Mouse (Mus musculus): ENCODE results near the gene Acap2. TPM values are rescaled to one million over a fixed set of nuclear protein-coding genes. Genes with fewer than 3 reads are reported as not detected.

The Acap2 gene
- total RNA-seq, 2 experiments from 2014 or later: 102 TPM

GRCm38 (mm10) chr16:31170297-31170696 lies 30.7 kb downstream of the Acap2 start:
- no peak for DNase-seq (ENCODE audit: low spot score in 2 of 2)

GRCm38 (mm10) chr16:31169596-31169995 lies 31.4 kb downstream of the Acap2 start:
- no peak for DNase-seq (ENCODE audit: low spot score in 2 of 2)

GRCm38 (mm10) chr16:31167934-31168333 lies 33.1 kb downstream of the Acap2 start:
- DNase-seq (ENCODE audit: low spot score in 2 of 2): no peak

GRCm38 (mm10) chr16:31167017-31167887 lies 33.8 kb downstream of the Acap2 start:
- no peak for DNase-seq (ENCODE audit: low spot score in 2 of 2)

- DNase-seq (ENCODE audit: low spot score in 2 of 2): no peak
Observed at GRCm38 (mm10) chr16:31165907-31166306, 35.1 kb downstream of the Acap2 start.

GRCm38 (mm10) chr16:31165467-31165866 lies 35.6 kb downstream of the Acap2 start:
- no peak for DNase-seq (ENCODE audit: low spot score in 2 of 2)

- no peak for DNase-seq (ENCODE audit: low spot score in 2 of 2)
Observed at GRCm38 (mm10) chr16:31164125-31164524, 36.9 kb downstream of the Acap2 start.

- DNase-seq (ENCODE audit: low spot score in 2 of 2): no peak
Observed at GRCm38 (mm10) chr16:31160486-31160885, 40.6 kb downstream of the Acap2 start.

- no peak for DNase-seq (ENCODE audit: low spot score in 2 of 2)
Observed at GRCm38 (mm10) chr16:31159491-31159890, 41.6 kb downstream of the Acap2 start.

GRCm38 (mm10) chr16:31149841-31150240 lies 51.2 kb downstream of the Acap2 start:
- no peak for DNase-seq (ENCODE audit: low spot score in 2 of 2)

GRCm38 (mm10) chr16:31148891-31149290 lies 52.2 kb downstream of the Acap2 start:
- no peak for DNase-seq (ENCODE audit: low spot score in 2 of 2)

- no peak for DNase-seq (ENCODE audit: low spot score in 2 of 2)
Observed at GRCm38 (mm10) chr16:31147766-31148165, 53.3 kb downstream of the Acap2 start.

- no peak for DNase-seq (ENCODE audit: low spot score in 2 of 2)
Observed at GRCm38 (mm10) chr16:31141916-31142315, 59.1 kb downstream of the Acap2 start.

GRCm38 (mm10) chr16:31136616-31137253 lies 64.3 kb downstream of the Acap2 start:
- DNase-seq (ENCODE audit: low spot score in 2 of 2): no peak

- DNase-seq (ENCODE audit: low spot score in 2 of 2): no peak
Observed at GRCm38 (mm10) chr16:31135519-31135918, 65.5 kb downstream of the Acap2 start.

- DNase-seq (ENCODE audit: low spot score in 2 of 2): no peak
Observed at GRCm38 (mm10) chr16:31131531-31131930, 69.5 kb downstream of the Acap2 start.

GRCm38 (mm10) chr16:31128116-31128515 lies 72.9 kb downstream of the Acap2 start:
- no peak for DNase-seq (ENCODE audit: low spot score in 2 of 2)

- DNase-seq (ENCODE audit: low spot score in 2 of 2): no peak
Observed at GRCm38 (mm10) chr16:31124991-31125390, 76.1 kb downstream of the Acap2 start.

GRCm38 (mm10) chr16:31121612-31122011 lies 79.4 kb downstream of the Acap2 start:
- DNase-seq (ENCODE audit: low spot score in 2 of 2): no peak

- no peak for DNase-seq (ENCODE audit: low spot score in 2 of 2)
Observed at GRCm38 (mm10) chr16:31113596-31113995, 87.4 kb downstream of the Acap2 start.

- no peak for DNase-seq (ENCODE audit: low spot score in 2 of 2)
Observed at GRCm38 (mm10) chr16:31101352-31101751, 99.7 kb downstream of the Acap2 start.

- no peak for DNase-seq (ENCODE audit: low spot score in 2 of 2)
Observed at GRCm38 (mm10) chr16:31099906-31100305, 101.1 kb downstream of the Acap2 start.

- DNase-seq (ENCODE audit: low spot score in 2 of 2): no peak
Observed at GRCm38 (mm10) chr16:31094036-31094435, 107.0 kb downstream of the Acap2 start.
